Mouse (Mus musculus) heart, postnatal 0 days (tissue): Measurements from ENCODE around the gene Serpinf2.

ENCODE experiments used
- CTCF ChIP-seq: IDR thresholded peaks from 2 replicates; pipeline ENCODE4 v1.5.1; 2016; ENCODE audit warnings: antibody characterized with exemption, control low read depth, low read depth
- EP300 ChIP-seq: IDR thresholded peaks from 2 replicates; pipeline ENCODE4 v1.6.1; 2016; ENCODE audit warnings: antibody characterized with exemption, low read depth

GRCm38 (mm10) chr11:75459141-75459711 lies 19.8 kb upstream of the Serpinf2 start:
- TF ChIP-seq CTCF (no peak), EP300 (no peak)
